In the genomic region with DNA sequence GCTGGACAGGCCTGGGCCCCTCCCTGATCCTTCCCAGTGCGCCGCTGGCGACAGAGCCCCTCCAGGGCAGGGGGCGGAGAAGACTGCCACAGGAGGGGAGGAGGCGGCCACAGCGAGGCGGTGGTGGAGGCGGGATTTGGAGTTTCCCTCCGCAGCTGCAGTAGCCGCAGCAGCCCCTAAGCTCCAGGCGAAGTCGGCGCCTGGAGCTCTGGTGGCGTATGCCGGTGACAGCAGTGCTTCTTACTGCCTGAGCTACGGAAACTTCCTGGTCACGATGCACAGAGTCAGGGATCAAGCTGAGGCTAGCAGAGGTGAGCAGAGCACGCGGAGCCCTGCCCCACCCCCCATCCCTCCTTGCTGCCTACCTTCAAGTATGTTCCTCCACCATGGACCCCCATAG, we compare ENCODE assay signal across 8 mouse cellular contexts. TPM values are rescaled to one million over a fixed set of nuclear protein-coding genes. Genes with fewer than 3 reads are reported as not detected.
DNase-seq lines count a peak whose midpoint lies in the region; ATAC-seq and TF ChIP-seq lines count a peak whose summit lies in the region.
"Had no signal": no experiment of that assay in that cellular context is flagged by ENCODE, and none has a peak within 500 bp of the region (broad histone marks: within the 10 kb centered on the region; RNA-seq: fewer than 3 reads in every experiment).

No protein-coding gene starts in this region.

- no peak overlapping the region for H3K9ac ChIP-seq in neural tube, embryonic 11.5 days (ENCODE audit: low read length)
- no peak overlapping the region for H3K9ac ChIP-seq in forebrain, embryonic 16.5 days (replicated peaks; ENCODE audit: low read depth, low read length)
- no peak overlapping the region for H3K9ac ChIP-seq in limb, embryonic 14.5 days (ENCODE audit: low read depth, low read length, severe bottlenecking)
- no peak overlapping the region for H3K9ac ChIP-seq in stomach, postnatal 0 days (ENCODE audit: low read length)

- no peak for TF ChIP-seq EP300 in stomach, postnatal 0 days (optimal IDR thresholded peaks at IDR 0.05)

- H3K36me3 ChIP-seq in neural tube, embryonic 11.5 days (ENCODE audit: control insufficient read depth, insufficient read depth, low read length), result no peaks in the 10 kb centered on the region
- H3K36me3 ChIP-seq in forebrain, embryonic 16.5 days (ENCODE audit: control insufficient read depth, insufficient read depth), result no peaks in the 10 kb centered on the region
- H3K36me3 ChIP-seq in limb, embryonic 14.5 days (ENCODE audit: control insufficient read depth, insufficient read depth, low read length), result no peaks in the 10 kb centered on the region
- no peaks in the 10 kb centered on the region for H3K36me3 ChIP-seq in stomach, postnatal 0 days (ENCODE audit: control insufficient read depth, insufficient read depth, low read length)

- TF ChIP-seq CTCF in stomach, postnatal 0 days (IDR thresholded peaks at IDR 0.05; ENCODE audit: low read depth), result no peak
- no peak for TF ChIP-seq CTCF in lung, adult 2 months (IDR thresholded peaks at IDR 0.05; ENCODE audit: insufficient read depth, low read length)

- no peak for ATAC-seq in neural tube, embryonic 11.5 days (ENCODE audit: insufficient read depth, low FRiP score, low TSS enrichment)
- ATAC-seq in forebrain, embryonic 16.5 days, result no peak
- no peak for ATAC-seq in limb, embryonic 14.5 days (ENCODE audit: low FRiP score, low read depth)
- no peak for ATAC-seq in stomach, postnatal 0 days (ENCODE audit: low FRiP score, low TSS enrichment)
- ATAC-seq: lung, postnatal 0 days had no signal

- no peak for TF ChIP-seq POLR2A in limb, embryonic 14.5 days (IDR thresholded peaks at IDR 0.05; ENCODE audit: borderline replicate concordance, extremely low read depth, insufficient read depth, insufficient read length)
- TF ChIP-seq POLR2A in lung, adult 2 months (IDR thresholded peaks at IDR 0.05; ENCODE audit: borderline replicate concordance, extremely low read depth, low read depth, low read length), result no peak

- 22% methylated on average over 6 of the region's 19 CpGs for WGBS in neural tube, embryonic 11.5 days
- 17% methylated on average over 18 of the region's 19 CpGs for WGBS in forebrain, embryonic 16.5 days
- 15% methylated on average over 18 of the region's 19 CpGs for WGBS in limb, embryonic 14.5 days
- 16% methylated on average over 18 of the region's 19 CpGs for WGBS in stomach, postnatal 0 days
- 33% methylated on average over 19 of the region's 19 CpGs for WGBS in lung, adult 2 months

- H3K27ac ChIP-seq in neural tube, embryonic 11.5 days (ENCODE audit: low read depth, low read length), result no peak overlapping the region
- H3K27ac ChIP-seq in forebrain, embryonic 16.5 days (ENCODE audit: low read length), result no peak overlapping the region
- H3K27ac ChIP-seq in limb, embryonic 14.5 days (replicated peaks; ENCODE audit: low read depth, low read length), result no peak overlapping the region
- H3K27ac ChIP-seq in stomach, postnatal 0 days (replicated peaks), result no peak overlapping the region

- no peak for DNase-seq in neural tube, embryonic 11.5 days (ENCODE audit: low spot score)
- DNase-seq in neural tube, embryonic 10.5 days (ENCODE audit: extremely low spot score, low spot score), result no peak
- DNase-seq in limb, embryonic 14.5 days (ENCODE audit: low spot score), result no peak
- peak; percentile 22 for DNase-seq in stomach, postnatal 0 days (ENCODE audit: low spot score)
- no peak for DNase-seq in Muller cell, postnatal 12 days (ENCODE audit: inconsistent ontology term)
- no peak for DNase-seq in lung, adult 2 months

- H3K4me1 ChIP-seq in neural tube, embryonic 11.5 days (ENCODE audit: control insufficient read depth, insufficient read depth, low read length), result no peaks in the 10 kb centered on the region
- no peaks in the 10 kb centered on the region for H3K4me1 ChIP-seq in forebrain, embryonic 16.5 days (replicated peaks; ENCODE audit: control insufficient read depth, insufficient read depth, low read length)
- H3K4me1 ChIP-seq in limb, embryonic 14.5 days (ENCODE audit: control insufficient read depth, insufficient read depth, low read length), result no peaks in the 10 kb centered on the region
- no peaks in the 10 kb centered on the region for H3K4me1 ChIP-seq in stomach, postnatal 0 days (replicated peaks; ENCODE audit: control insufficient read depth, insufficient read depth)
- no peaks in the 10 kb centered on the region for H3K4me1 ChIP-seq in lung, adult 2 months (ENCODE audit: control insufficient read depth, insufficient read depth, low read length)

- no peaks in the 10 kb centered on the region for H3K9me3 ChIP-seq in neural tube, embryonic 11.5 days (ENCODE audit: control insufficient read depth, low read length)
- H3K9me3 ChIP-seq in forebrain, embryonic 16.5 days (ENCODE audit: control insufficient read depth, low read length), result no peaks in the 10 kb centered on the region
- no peaks in the 10 kb centered on the region for H3K9me3 ChIP-seq in limb, embryonic 14.5 days (ENCODE audit: control insufficient read depth, low read length)
- H3K9me3 ChIP-seq in stomach, postnatal 0 days (ENCODE audit: control insufficient read depth, low read length), result no peaks in the 10 kb centered on the region

- 0 out of 2 replicates have a peak overlapping the region, but pooled peaks have one; percentile 20 for H3K4me2 ChIP-seq in neural tube, embryonic 11.5 days (ENCODE audit: low read depth)
- H3K4me2 ChIP-seq in forebrain, embryonic 16.5 days (ENCODE audit: low read length), result peak overlapping the region; percentile 32
- peak overlapping the region; percentile 43 for H3K4me2 ChIP-seq in limb, embryonic 14.5 days (replicated peaks; ENCODE audit: low read depth, low read length, severe bottlenecking)
- no peak overlapping the region for H3K4me2 ChIP-seq in stomach, postnatal 0 days (replicated peaks; ENCODE audit: low read depth)

- no peak overlapping the region for H3K4me3 ChIP-seq in neural tube, embryonic 11.5 days (ENCODE audit: low read depth, low read length)
- H3K4me3 ChIP-seq in forebrain, embryonic 16.5 days (replicated peaks; ENCODE audit: low read length), result peak overlapping the region; percentile 8; the same call in 1 of the 2 replicates
- peak overlapping the region; percentile 16; the same call in 1 of the 2 replicates for H3K4me3 ChIP-seq in limb, embryonic 14.5 days (replicated peaks; ENCODE audit: low read length)
- H3K4me3 ChIP-seq in stomach, postnatal 0 days (ENCODE audit: low read depth, low read length), result no peak overlapping the region
- no peak overlapping the region for H3K4me3 ChIP-seq in lung, adult 2 months (replicated peaks; ENCODE audit: extremely low read depth, low read depth, low read length)

- peaks cover 37% of the 10 kb centered on the region for H3K27me3 ChIP-seq in neural tube, embryonic 11.5 days (ENCODE audit: control insufficient read depth, insufficient read depth, low read length)
- peaks cover 31% of the 10 kb centered on the region for H3K27me3 ChIP-seq in forebrain, embryonic 16.5 days (replicated peaks; ENCODE audit: control insufficient read depth, insufficient read depth, low read length)
- H3K27me3 ChIP-seq in limb, embryonic 14.5 days (ENCODE audit: control insufficient read depth, insufficient read depth, low read length), result peaks cover 20% of the 10 kb centered on the region; the same call in 1 of the 2 replicates
- H3K27me3 ChIP-seq in stomach, postnatal 0 days (ENCODE audit: control insufficient read depth, insufficient read depth, low read length), result no peaks in the 10 kb centered on the region

RNA-seq across cellular contexts. Expression of gene Dusp9, which starts 3.8 kb away (rescaled TPM):
- 4.2 and 6.3 TPM in 2 replicates for polyA plus RNA-seq in neural tube, embryonic 11.5 days (2014; fragmentation: Nextera tagmentation; extraction: Ambion mirVana)
- polyA plus RNA-seq in forebrain, embryonic 16.5 days (2015; fragmentation: Nextera tagmentation; extraction: Ambion mirVana), result 0.26 and 0.37 TPM in 2 replicates
- 10.9 and 13.9 TPM in 2 replicates for polyA plus RNA-seq in limb, embryonic 14.5 days (2012; rRNA removed)
- 2.4 and 5.0 TPM in 2 replicates for polyA plus RNA-seq in limb, embryonic 14.5 days (2014; fragmentation: Nextera tagmentation; extraction: Ambion mirVana)
- polyA plus RNA-seq in stomach, postnatal 0 days (2015; fragmentation: Nextera tagmentation; extraction: Ambion mirVana), result 8.2 and 8.9 TPM in 2 replicates
- 1.3 and 1.4 TPM in 2 replicates for polyA plus RNA-seq in lung, adult 2 months (2012; rRNA removed)

RNA-seq across cellular contexts. Expression of gene Pnck, which starts 24.5 kb away (rescaled TPM):
- 11.1 and 13.3 TPM in 2 replicates for polyA plus RNA-seq in neural tube, embryonic 11.5 days (2014; fragmentation: Nextera tagmentation; extraction: Ambion mirVana)
- 105 and 143 TPM in 2 replicates for polyA plus RNA-seq in forebrain, embryonic 16.5 days (2015; fragmentation: Nextera tagmentation; extraction: Ambion mirVana)
- 27.4 and 34.4 TPM in 2 replicates for polyA plus RNA-seq in limb, embryonic 14.5 days (2012; rRNA removed)
- polyA plus RNA-seq in limb, embryonic 14.5 days (2014; fragmentation: Nextera tagmentation; extraction: Ambion mirVana), result 20.9 and 22.7 TPM in 2 replicates
- polyA plus RNA-seq in stomach, postnatal 0 days (2015; fragmentation: Nextera tagmentation; extraction: Ambion mirVana), result 19.3 and 24.5 TPM in 2 replicates
- polyA plus RNA-seq in lung, adult 2 months (2012; rRNA removed), result 5.1 and 6.1 TPM in 2 replicates

RNA-seq across cellular contexts. Expression of gene Slc6a8, which starts 37.5 kb away (rescaled TPM):
- 6.8 and 6.9 TPM in 2 replicates for polyA plus RNA-seq in neural tube, embryonic 11.5 days (2014; fragmentation: Nextera tagmentation; extraction: Ambion mirVana)
- polyA plus RNA-seq in forebrain, embryonic 16.5 days (2015; fragmentation: Nextera tagmentation; extraction: Ambion mirVana), result 6.4 and 7.5 TPM in 2 replicates
- 71.9 and 98.9 TPM in 2 replicates for polyA plus RNA-seq in limb, embryonic 14.5 days (2012; rRNA removed)
- 11.9 and 12.5 TPM in 2 replicates for polyA plus RNA-seq in limb, embryonic 14.5 days (2014; fragmentation: Nextera tagmentation; extraction: Ambion mirVana)
- 7.5 and 9.2 TPM in 2 replicates for polyA plus RNA-seq in stomach, postnatal 0 days (2015; fragmentation: Nextera tagmentation; extraction: Ambion mirVana)
- polyA plus RNA-seq in lung, adult 2 months (2012; rRNA removed), result 47.8 and 59.1 TPM in 2 replicates

Comparison
In these comparisons a context has a peak if more than half of its experiments do, and no peak if none do; other contexts are left out.
1. H3K4me3 ChIP-seq: peak in forebrain, embryonic 16.5 days (single experiment) and limb, embryonic 14.5 days (single experiment); none in neural tube, embryonic 11.5 days (single experiment), stomach, postnatal 0 days (single experiment) and lung, adult 2 months (single experiment).